Mouse (Mus musculus) hindbrain, embryonic 11.5 days (tissue): Measurements from ENCODE around the gene Gm9936. TPM values are rescaled to one million over a fixed set of nuclear protein-coding genes. Genes with fewer than 3 reads are reported as not detected.
A peak's percentile ranks its signal among the peaks of the same experiment; 100 is the strongest.

Source experiments
- ATAC-seq: fragments of 200-750 bp; cut with Nextera tagmentation; 2 replicates; pipeline ENCODE4 v1.8.0; 2017; ENCODE audit warnings: mild to moderate bottlenecking, moderate TSS enrichment, moderate library complexity; ENCODE audit not compliant: low FRiP score
- DNase-seq: peaks from one replicate; pipeline ENCODE4 v3.0.0-alpha.2; 2015; ENCODE audit warnings: low spot score
- H3K27ac ChIP-seq: fragments of 300-500 bp; sonication (generic); 2 replicates; pipeline ENCODE4 v1.5.1; 2014; ENCODE audit warnings: mild to moderate bottlenecking, low read depth, low read length
- H3K27me3 ChIP-seq: fragments of 300-500 bp; sonication (generic); 2 replicates; pipeline ENCODE4 v1.6.1; 2014; ENCODE audit warnings: mild to moderate bottlenecking, low read length, moderate library complexity, mixed read lengths; ENCODE audit not compliant: control insufficient read depth, insufficient read depth
- H3K36me3 ChIP-seq: fragments of 300-500 bp; sonication (generic); 2 replicates; pipeline ENCODE4 v1.6.1; 2014; ENCODE audit warnings: mild to moderate bottlenecking, low read length, moderate library complexity, mixed read lengths; ENCODE audit not compliant: control insufficient read depth, insufficient read depth
- H3K4me1 ChIP-seq: fragments of 300-500 bp; sonication (generic); replicated peaks from 2 replicates; pipeline ENCODE4 v1.6.1; 2014; ENCODE audit warnings: low read length, mixed read lengths; ENCODE audit not compliant: control insufficient read depth, insufficient read depth
- H3K4me2 ChIP-seq: fragments of 300-500 bp; sonication (generic); replicated peaks from 2 replicates; pipeline ENCODE4 v1.6.1; 2014; ENCODE audit warnings: mild to moderate bottlenecking, low read depth, low read length
- H3K4me3 ChIP-seq: fragments of 300-500 bp; sonication (generic); 2 replicates; pipeline ENCODE4 v1.5.1; 2014; ENCODE audit warnings: low read depth, low read length
- H3K9ac ChIP-seq: fragments of 300-500 bp; sonication (generic); 2 replicates; pipeline ENCODE4 v1.6.1; 2014; ENCODE audit warnings: low read depth, low read length
- H3K9me3 ChIP-seq: fragments of 300-500 bp; sonication (generic); 2 replicates; pipeline ENCODE4 v1.6.1; 2016; ENCODE audit warnings: low read length; ENCODE audit not compliant: control insufficient read depth
- WGBS: fragments of 180-500 bp; shearing (Covaris S2); extraction: QIAGEN DNeasy Blood & Tissue Kit; methylation state at CpG from one replicate; pipeline ENCODE4 v1.1.7; 2014; 5-methylcytosine and 5-hydroxymethylcytosine counted together
- polyA plus RNA-seq: library from polyadenylated mRNA; unstranded; fragments of >200 nt; fragmentation: Nextera tagmentation; extraction: Ambion mirVana; gene quantifications from 2 replicates; pipeline ENCODE4 v1.2.1, GENCODE M21; 2014

Gene Gm9936
- polyA plus RNA-seq, result 0.40 and 0.69 TPM in 2 replicates

GRCm38 (mm10) chr5:114858582-114858981 lies at the start of gene Gm9936:
Gene Gm9936, minus strand, starts transcription at chr5:114858682.
- ATAC-seq (no peak), DNase-seq (no peak)
- Histone ChIP-seq H3K4me3 (peak within 1 kb of the TSS; percentile 26), H3K27ac (no peak within 1 kb of the TSS), H3K4me2 (peak within 1 kb of the TSS; percentile 53), H3K4me1 (0 out of 2 replicates have a peak, but pooled peaks cover 2% of the 10 kb centered on the region), H3K27me3 (no peaks in the 10 kb centered on the region), H3K9me3 (no peaks in the 10 kb centered on the region), H3K9ac (peak within 1 kb of the TSS; percentile 58), H3K36me3 (no peaks in the 10 kb centered on the region)
- 85% methylated on average over 12 of the region's 12 CpGs for WGBS

- H3K4me2 ChIP-seq, result no peak overlapping the region
- H3K9me3 ChIP-seq, result no peaks in the 10 kb centered on the region
- WGBS, result 40% methylated on average over 1 of the region's 1 CpGs
- no peak overlapping the region for H3K9ac ChIP-seq
- H3K4me3 ChIP-seq, result no peak overlapping the region
- ATAC-seq (no peak), DNase-seq (peak; percentile 66)
- H3K27me3 ChIP-seq, result no peaks in the 10 kb centered on the region
- H3K4me1 ChIP-seq, result no peaks in the 10 kb centered on the region; the same call in 1 of the 2 replicates
- H3K36me3 ChIP-seq, result no peaks in the 10 kb centered on the region
- H3K27ac ChIP-seq, result no peak overlapping the region
Measured at GRCm38 (mm10) chr5:114902413-114902812, 43.9 kb upstream of the Gm9936 start.

- 87% methylated on average over 7 of the region's 7 CpGs for WGBS
- Histone ChIP-seq H3K9me3 (no peaks in the 10 kb centered on the region), H3K27ac (no peak overlapping the region), H3K4me3 (no peak overlapping the region), H3K9ac (no peak overlapping the region), H3K4me1 (no peaks in the 10 kb centered on the region; the same call in 1 of the 2 replicates), H3K36me3 (no peaks in the 10 kb centered on the region), H3K27me3 (no peaks in the 10 kb centered on the region), H3K4me2 (no peak overlapping the region)
- ATAC-seq, result no peak
- DNase-seq, result no peak
Measured at GRCm38 (mm10) chr5:114898857-114899256, 40.4 kb upstream of the Gm9936 start.

GRCm38 (mm10) chr5:114897374-114897793 lies 38.9 kb upstream of the Gm9936 start:
- ATAC-seq (no peak), DNase-seq (no peak)
- Histone ChIP-seq H3K27ac (no peak overlapping the region), H3K4me3 (no peak overlapping the region), H3K9me3 (no peaks in the 10 kb centered on the region), H3K36me3 (no peaks in the 10 kb centered on the region), H3K9ac (no peak overlapping the region), H3K27me3 (no peaks in the 10 kb centered on the region), H3K4me2 (no peak overlapping the region), H3K4me1 (no peaks in the 10 kb centered on the region; the same call in 1 of the 2 replicates)
- 14% methylated on average over 7 of the region's 7 CpGs for WGBS

- no peak within 1 kb of the TSS for H3K4me2 ChIP-seq
- H3K27ac ChIP-seq, result no peak within 1 kb of the TSS
- H3K4me3 ChIP-seq, result no peak within 1 kb of the TSS
- no peaks in the 10 kb centered on the region for H3K36me3 ChIP-seq
- no peaks in the 10 kb centered on the region; the same call in 1 of the 2 replicates for H3K4me1 ChIP-seq
- peak; percentile 3 for DNase-seq
- no peaks in the 10 kb centered on the region for H3K9me3 ChIP-seq
- no peak within 1 kb of the TSS for H3K9ac ChIP-seq
- WGBS, result 70% methylated on average over 13 of the region's 13 CpGs
- no peaks in the 10 kb centered on the region for H3K27me3 ChIP-seq
- ATAC-seq, result no peak
Measured at GRCm38 (mm10) chr5:114896688-114897373, 38.3 kb upstream of the Gm9936 start, which contains the start of gene Oasl2. Gene Oasl2, plus strand, starts transcription at chr5:114896936.

GRCm38 (mm10) chr5:114895542-114895941 lies 37.1 kb upstream of the Gm9936 start:
- H3K9ac ChIP-seq, result no peak overlapping the region
- H3K36me3 ChIP-seq, result no peaks in the 10 kb centered on the region
- no peak overlapping the region for H3K4me3 ChIP-seq
- no peak overlapping the region for H3K4me2 ChIP-seq
- no peaks in the 10 kb centered on the region for H3K9me3 ChIP-seq
- H3K4me1 ChIP-seq, result no peaks in the 10 kb centered on the region; the same call in 1 of the 2 replicates
- no peak for ATAC-seq
- no peak overlapping the region for H3K27ac ChIP-seq
- no peaks in the 10 kb centered on the region for H3K27me3 ChIP-seq
- DNase-seq, result no peak
- WGBS, result 83% methylated on average over 4 of the region's 4 CpGs

GRCm38 (mm10) chr5:114888995-114889394 lies 30.5 kb upstream of the Gm9936 start:
- ATAC-seq (no peak), DNase-seq (no peak)
- H3K36me3 ChIP-seq, result no peaks in the 10 kb centered on the region
- no peaks in the 10 kb centered on the region for H3K4me1 ChIP-seq
- H3K27me3 ChIP-seq, result no peaks in the 10 kb centered on the region
- no peak overlapping the region for H3K4me3 ChIP-seq
- no peak overlapping the region for H3K4me2 ChIP-seq
- 84% methylated on average over 2 of the region's 2 CpGs for WGBS
- no peak overlapping the region for H3K9ac ChIP-seq
- no peak overlapping the region for H3K27ac ChIP-seq
- H3K9me3 ChIP-seq, result no peaks in the 10 kb centered on the region

- H3K27me3 ChIP-seq, result no peaks in the 10 kb centered on the region
- no peak for ATAC-seq
- no peak overlapping the region for H3K27ac ChIP-seq
- H3K4me1 ChIP-seq, result no peaks in the 10 kb centered on the region
- no peak overlapping the region for H3K9ac ChIP-seq
- no peaks in the 10 kb centered on the region for H3K9me3 ChIP-seq
- 89% methylated on average over 6 of the region's 6 CpGs for WGBS
- H3K36me3 ChIP-seq, result no peaks in the 10 kb centered on the region
- no peak for DNase-seq
- no peak overlapping the region for H3K4me2 ChIP-seq
- no peak overlapping the region for H3K4me3 ChIP-seq
Measured at GRCm38 (mm10) chr5:114886801-114887200, 28.3 kb upstream of the Gm9936 start.

GRCm38 (mm10) chr5:114883022-114883421 lies 24.5 kb upstream of the Gm9936 start:
- ATAC-seq (no peak), DNase-seq (no peak)
- H3K4me2 ChIP-seq, result no peak overlapping the region
- no peak overlapping the region for H3K9ac ChIP-seq
- H3K4me3 ChIP-seq, result no peak overlapping the region
- no peak overlapping the region for H3K27ac ChIP-seq
- no peaks in the 10 kb centered on the region for H3K36me3 ChIP-seq
- no peaks in the 10 kb centered on the region for H3K27me3 ChIP-seq
- H3K4me1 ChIP-seq, result no peaks in the 10 kb centered on the region
- H3K9me3 ChIP-seq, result no peaks in the 10 kb centered on the region
- WGBS, result 94% methylated on average over 11 of the region's 11 CpGs
